Mouse (Mus musculus): ENCODE results near the gene Serpinh1. TPM values are rescaled to one million over a fixed set of nuclear protein-coding genes. Genes with fewer than 3 reads are reported as not detected.
"Not testable (repeated sequence)": the region's sequence is repeated elsewhere in the genome, so short reads cannot be mapped to it uniquely, and the experiment has no call there.

Gene Serpinh1
- polyA plus RNA-seq, 1 experiment from 2014 or later: 1,031 TPM

DNA sequence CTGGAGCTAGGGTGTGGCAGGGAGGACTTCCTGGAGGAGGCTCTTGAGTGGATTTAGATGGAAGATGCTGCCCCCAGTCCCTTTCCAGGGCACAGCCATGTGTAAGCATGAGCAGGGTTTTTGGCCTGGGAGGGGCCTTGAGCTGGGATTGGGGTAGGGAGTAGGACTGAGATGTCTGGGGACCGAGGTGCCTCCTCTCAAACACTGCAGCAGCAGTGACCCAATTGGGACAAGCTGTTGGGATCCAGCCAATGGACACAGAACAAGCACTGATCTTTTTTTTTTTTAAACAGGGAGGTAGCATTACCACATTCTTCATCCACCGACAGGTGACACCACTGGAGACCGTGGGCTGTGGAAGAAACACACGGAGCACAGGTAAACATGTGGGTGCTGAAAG lies 33.8 kb upstream of the Serpinh1 start:
- 87% methylated on average over 4 of the region's 4 CpGs for WGBS
- Histone ChIP-seq H3K9ac (no peak overlapping the region), H3K4me2 (no peak overlapping the region), H3K36me3 (no peaks in the 10 kb centered on the region), H3K27me3 (no peaks in the 10 kb centered on the region), H3K9me3 (replicated peaks) (no peaks in the 10 kb centered on the region), H3K4me1 (replicated peaks) (peaks cover 90% of the 10 kb centered on the region), H3K4me3 (no peak overlapping the region), H3K27ac (no peak overlapping the region)
- ATAC-seq (replicated peaks; ENCODE audit: insufficient number of reproducible peaks, insufficient read depth, low FRiP score, low read depth): no peak

- Histone ChIP-seq H3K4me3 (no peak overlapping the region), H3K36me3 (no peaks in the 10 kb centered on the region), H3K27ac (no peak overlapping the region), H3K9ac (peak overlapping the region; percentile 22; the same call in 1 of the 2 replicates), H3K27me3 (no peaks in the 10 kb centered on the region), H3K4me2 (no peak overlapping the region), H3K4me1 (replicated peaks) (peaks cover 82% of the 10 kb centered on the region), H3K9me3 (replicated peaks) (no peaks in the 10 kb centered on the region)
- WGBS: 63% methylated on average over 5 of the region's 5 CpGs
- ATAC-seq (replicated peaks; ENCODE audit: insufficient number of reproducible peaks, insufficient read depth, low FRiP score, low read depth): no peak
Observed at GRCm38 (mm10) chr7:99386030-99386429, 33.0 kb upstream of the Serpinh1 start.

DNA sequence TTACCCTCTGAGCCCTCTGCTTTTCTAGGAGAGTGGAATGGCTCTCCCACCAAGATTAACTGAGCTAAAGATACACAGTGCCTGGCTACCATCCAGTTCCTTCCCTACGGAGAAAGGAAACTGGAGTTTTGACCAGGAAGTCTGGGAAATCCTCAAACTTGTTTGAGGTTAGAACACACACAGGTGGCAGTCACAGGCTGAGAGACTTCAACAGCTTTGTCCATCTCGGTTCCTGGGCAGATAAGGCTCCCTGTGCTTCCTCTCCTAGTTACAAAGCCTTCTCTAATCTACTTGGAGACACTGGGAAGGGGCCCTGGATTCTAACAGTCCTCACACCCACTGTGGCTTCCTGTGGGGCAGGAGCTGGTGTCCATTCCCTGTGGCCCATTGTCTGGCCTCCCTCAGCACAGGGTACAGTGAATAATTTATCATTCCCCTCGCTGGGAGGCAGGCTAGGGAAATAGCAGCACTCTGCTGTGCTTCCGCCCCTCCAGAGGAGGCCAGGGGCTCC lies 31.1 kb upstream of the Serpinh1 start:
- Histone ChIP-seq H3K36me3 (no peaks in the 10 kb centered on the region), H3K4me3 (peak overlapping the region; percentile 80), H3K9me3 (replicated peaks) (no peaks in the 10 kb centered on the region), H3K9ac (peak overlapping the region; percentile 87), H3K27ac (peak overlapping the region; percentile 94), H3K4me1 (replicated peaks) (peaks cover 75% of the 10 kb centered on the region), H3K4me2 (peak overlapping the region; percentile 89), H3K27me3 (no peaks in the 10 kb centered on the region)
- WGBS: 15% methylated on average over 4 of the region's 4 CpGs
- 0 out of 2 replicates have a peak, but pooled peaks have one; percentile 11 for ATAC-seq (replicated peaks; ENCODE audit: insufficient number of reproducible peaks, insufficient read depth, low FRiP score, low read depth)

DNA sequence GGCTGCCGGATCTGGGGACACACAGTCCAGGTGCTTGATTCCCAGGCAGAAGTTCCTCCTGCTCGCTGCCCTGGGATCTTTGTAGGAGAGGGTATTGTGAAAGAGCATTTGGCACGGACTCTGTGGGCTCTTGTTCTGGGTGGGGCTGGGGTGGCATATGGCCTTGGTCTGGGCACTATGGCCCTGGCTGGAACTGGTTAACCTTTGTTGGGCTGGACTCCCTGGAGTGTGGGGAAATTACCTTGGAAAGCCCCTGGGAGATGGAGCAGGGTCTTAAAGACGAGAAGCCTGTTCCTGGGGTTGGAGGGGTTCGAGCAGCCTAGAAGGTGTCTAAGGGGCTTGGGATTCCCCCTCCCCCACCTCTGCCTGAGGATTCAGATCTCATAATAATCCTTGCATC lies 30.2 kb upstream of the Serpinh1 start:
- Histone ChIP-seq H3K27me3 (no peaks in the 10 kb centered on the region), H3K4me2 (peak overlapping the region; percentile 89), H3K4me1 (replicated peaks) (peaks cover 74% of the 10 kb centered on the region), H3K27ac (peak overlapping the region; percentile 94), H3K9me3 (replicated peaks) (no peaks in the 10 kb centered on the region), H3K36me3 (no peaks in the 10 kb centered on the region), H3K9ac (peak overlapping the region; percentile 87), H3K4me3 (peak overlapping the region; percentile 80)
- WGBS: 54% methylated on average over 5 of the region's 5 CpGs
- no peak for ATAC-seq (replicated peaks; ENCODE audit: insufficient number of reproducible peaks, insufficient read depth, low FRiP score, low read depth)

DNA sequence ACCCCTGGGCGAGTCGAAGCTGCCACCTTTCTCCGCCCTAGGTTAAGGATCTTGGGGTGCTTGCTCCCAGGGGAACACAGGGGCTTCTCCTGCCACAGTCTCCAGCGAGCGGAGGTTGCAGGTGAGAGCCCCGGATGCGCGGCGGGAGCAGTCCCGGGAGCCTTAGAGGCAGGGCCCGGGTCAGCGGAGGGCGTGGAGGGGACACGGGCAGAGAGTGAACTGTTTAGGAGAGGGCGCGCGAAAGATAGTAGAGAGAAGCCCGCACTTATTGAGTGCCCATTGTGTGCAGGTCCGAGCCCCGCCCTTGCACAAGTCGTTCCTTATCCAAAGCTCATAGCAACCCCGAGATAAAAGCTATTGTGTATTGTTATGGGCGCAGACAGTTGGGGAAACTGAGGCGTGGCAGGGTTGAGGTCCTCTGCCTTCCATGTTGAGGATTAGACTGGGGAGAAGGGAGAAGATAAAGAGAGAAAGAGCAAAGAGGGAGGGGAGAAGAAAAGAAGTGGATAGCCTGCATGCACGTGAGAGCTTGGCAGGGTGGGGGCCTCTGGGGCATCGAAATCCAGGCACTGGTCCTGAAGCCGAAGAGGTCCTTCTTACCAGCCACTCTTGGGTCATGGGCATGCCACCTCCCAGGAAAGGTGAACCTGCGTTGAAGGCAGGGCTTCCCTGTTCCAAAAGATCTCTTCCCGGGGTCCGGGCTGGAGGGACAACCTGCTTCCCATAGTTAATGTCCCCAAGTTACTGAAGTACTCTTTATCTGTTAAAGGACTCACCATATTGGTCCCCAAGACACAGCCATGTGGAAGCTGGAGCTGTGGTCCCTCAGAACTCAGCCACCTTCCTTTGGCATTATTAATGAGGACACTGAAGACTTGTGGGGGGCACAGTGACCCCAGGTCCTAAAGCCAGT lies 29.3 kb upstream of the Serpinh1 start:
- ATAC-seq (replicated peaks; ENCODE audit: insufficient number of reproducible peaks, insufficient read depth, low FRiP score, low read depth): no peak
- Histone ChIP-seq H3K4me3 (peak overlapping the region; percentile 80), H3K4me1 (replicated peaks) (peaks cover 70% of the 10 kb centered on the region), H3K36me3 (no peaks in the 10 kb centered on the region), H3K4me2 (peak overlapping the region; percentile 89), H3K27ac (peak overlapping the region; percentile 94), H3K9ac (peak overlapping the region; percentile 87), H3K27me3 (no peaks in the 10 kb centered on the region), H3K9me3 (replicated peaks) (no peaks in the 10 kb centered on the region)
- 6% methylated on average over 30 of the region's 30 CpGs for WGBS

- Histone ChIP-seq H3K9me3 (replicated peaks) (no peaks in the 10 kb centered on the region), H3K36me3 (no peaks in the 10 kb centered on the region), H3K4me2 (peak within 1 kb of the TSS; percentile 89), H3K4me1 (replicated peaks) (peaks cover 65% of the 10 kb centered on the region), H3K27me3 (no peaks in the 10 kb centered on the region), H3K9ac (peak within 1 kb of the TSS; percentile 87), H3K27ac (peak within 1 kb of the TSS; percentile 94), H3K4me3 (peak within 1 kb of the TSS; percentile 80)
- WGBS: under 1% methylated on average over 72 of the region's 73 CpGs
- peak; percentile 96 for ATAC-seq (replicated peaks; ENCODE audit: insufficient number of reproducible peaks, insufficient read depth, low FRiP score, low read depth)
Observed at GRCm38 (mm10) chr7:99381214-99382087, 28.4 kb upstream of the Serpinh1 start, which contains the start of gene Gdpd5. TSS of gene Gdpd5 (plus strand) at chr7:99381414.

DNA sequence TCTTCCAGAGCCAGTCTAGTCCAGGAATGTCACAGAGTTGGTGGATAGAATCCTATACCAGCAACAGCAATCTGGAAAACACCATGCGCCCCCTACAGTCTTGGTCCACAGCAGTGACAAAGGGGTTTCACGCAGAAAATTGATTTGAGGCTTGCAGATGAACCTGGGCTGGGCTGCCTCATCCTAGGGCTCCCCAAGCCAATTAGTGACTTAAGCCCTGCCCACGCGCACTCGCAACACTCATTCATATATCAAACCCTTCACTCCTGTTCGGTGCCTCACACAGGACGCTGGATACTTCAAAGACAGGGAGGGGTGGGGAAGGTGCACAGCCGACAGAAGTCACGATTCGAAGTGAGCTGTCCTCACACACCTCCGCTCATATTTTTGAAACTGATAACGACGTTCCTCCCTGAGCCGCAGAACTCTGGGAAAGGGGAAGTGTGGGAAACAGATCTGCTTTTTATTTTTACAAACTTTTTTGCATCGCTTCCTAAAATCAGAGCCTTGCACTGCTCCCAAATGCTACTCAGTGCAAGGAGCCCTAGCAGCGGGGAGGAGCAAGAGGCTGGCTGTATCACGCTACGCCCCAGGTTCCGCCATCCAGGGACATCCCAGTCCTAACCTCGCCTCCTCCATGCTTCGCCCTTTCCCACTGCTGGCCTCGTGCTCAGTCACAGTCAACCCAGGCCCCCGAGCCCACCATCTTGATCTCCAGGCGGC lies 27.6 kb upstream of the Serpinh1 start:
- H3K4me1 ChIP-seq (replicated peaks): peaks cover 57% of the 10 kb centered on the region
- H3K9me3 ChIP-seq (replicated peaks): no peaks in the 10 kb centered on the region
- peak; percentile 47 for ATAC-seq (replicated peaks; ENCODE audit: insufficient number of reproducible peaks, insufficient read depth, low FRiP score, low read depth)
- no peaks in the 10 kb centered on the region for H3K36me3 ChIP-seq
- peak overlapping the region; percentile 70 for H3K9ac ChIP-seq
- peak overlapping the region; percentile 80 for H3K4me3 ChIP-seq
- H3K27me3 ChIP-seq: no peaks in the 10 kb centered on the region
- under 1% methylated on average over 24 of the region's 24 CpGs for WGBS
- H3K27ac ChIP-seq: peak overlapping the region; percentile 94
- H3K4me2 ChIP-seq: peak overlapping the region; percentile 89

DNA sequence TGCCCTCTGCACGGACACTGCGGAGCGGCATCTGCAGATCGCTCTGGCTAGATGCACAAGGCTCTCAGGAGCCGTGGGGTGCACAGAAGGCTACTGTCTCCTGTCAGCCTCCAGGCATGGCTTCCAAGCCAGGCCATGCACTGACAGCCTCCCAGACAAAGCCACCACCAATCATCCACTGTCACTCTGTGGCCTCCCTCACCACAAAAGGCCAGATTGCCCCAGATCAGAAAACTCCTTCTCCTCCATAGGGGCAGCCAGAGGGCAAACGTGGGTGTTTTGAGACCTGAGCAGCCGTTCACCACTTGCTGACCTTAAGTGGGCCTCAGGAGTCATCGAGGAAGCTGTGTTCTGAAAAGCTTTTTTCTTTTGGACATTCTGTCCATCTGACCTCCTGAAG lies 25.8 kb upstream of the Serpinh1 start:
- no peak overlapping the region for H3K9ac ChIP-seq
- no peak overlapping the region for H3K4me3 ChIP-seq
- no peaks in the 10 kb centered on the region for H3K36me3 ChIP-seq
- ATAC-seq (replicated peaks; ENCODE audit: insufficient number of reproducible peaks, insufficient read depth, low FRiP score, low read depth): no peak
- H3K4me2 ChIP-seq: no peak overlapping the region
- no peaks in the 10 kb centered on the region for H3K27me3 ChIP-seq
- peaks cover 42% of the 10 kb centered on the region for H3K4me1 ChIP-seq (replicated peaks)
- no peaks in the 10 kb centered on the region for H3K9me3 ChIP-seq (replicated peaks)
- no peak overlapping the region for H3K27ac ChIP-seq
- 42% methylated on average over 8 of the region's 8 CpGs for WGBS

DNA sequence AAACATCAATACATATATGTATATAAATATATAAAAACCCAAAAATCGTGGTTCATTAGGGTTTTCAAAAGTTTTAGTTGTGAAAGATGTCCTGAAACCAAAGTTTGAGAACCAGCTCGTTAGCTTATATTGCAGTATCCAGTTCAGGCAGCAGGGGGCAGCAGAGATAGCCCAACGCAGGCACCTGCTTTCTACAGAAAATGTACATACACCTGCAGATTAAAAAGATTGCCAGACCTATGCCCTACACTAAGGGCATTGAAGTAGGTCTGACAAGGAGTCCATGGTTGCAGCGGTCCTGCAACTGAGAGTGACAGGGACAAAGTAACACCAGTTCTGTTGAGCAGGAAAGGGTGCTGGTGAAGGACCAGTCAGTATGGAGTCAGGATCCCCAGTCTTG lies 22.4 kb upstream of the Serpinh1 start:
- Histone ChIP-seq H3K36me3 (no peaks in the 10 kb centered on the region), H3K27me3 (peaks cover 6% of the 10 kb centered on the region; the same call in 1 of the 2 replicates), H3K27ac (no peak overlapping the region), H3K4me2 (no peak overlapping the region), H3K4me3 (no peak overlapping the region), H3K9ac (no peak overlapping the region), H3K9me3 (replicated peaks) (no peaks in the 10 kb centered on the region), H3K4me1 (replicated peaks) (peaks cover 19% of the 10 kb centered on the region)
- no peak for ATAC-seq (replicated peaks; ENCODE audit: insufficient number of reproducible peaks, insufficient read depth, low FRiP score, low read depth)
- WGBS: 8% methylated on average over 4 of the region's 4 CpGs

- 73% methylated on average over 3 of the region's 3 CpGs for WGBS
- not testable (repeated sequence) for ATAC-seq (replicated peaks; ENCODE audit: insufficient number of reproducible peaks, insufficient read depth, low FRiP score, low read depth); H3K4me2 ChIP-seq; H3K27ac ChIP-seq; H3K4me3 ChIP-seq; H3K9ac ChIP-seq; H3K27me3 ChIP-seq; H3K9me3 ChIP-seq (replicated peaks); H3K36me3 ChIP-seq
- H3K4me1 ChIP-seq (replicated peaks): peaks cover 11% of the 10 kb centered on the region; the same call in 1 of the 2 replicates
Observed at GRCm38 (mm10) chr7:99374325-99374724, 21.3 kb upstream of the Serpinh1 start.
